ENCODE assay signal across 9 mouse cellular contexts in genomic region chr13:21944592-21944925, GRCm38 (mm10). TPM values are rescaled to one million over a fixed set of nuclear protein-coding genes. Genes with fewer than 3 reads are reported as not detected.
DNase-seq lines count a peak whose midpoint lies in the region; ATAC-seq and TF ChIP-seq lines count a peak whose summit lies in the region.
"Had no signal": no experiment of that assay in that cellular context is flagged by ENCODE, and none has a peak within 500 bp of the region (broad histone marks: within the 10 kb centered on the region; RNA-seq: fewer than 3 reads in every experiment).

No protein-coding gene starts in this region.

- in situ Hi-C loops in Patski (cut with MboI; ENCODE audit: low pct_unique_long_range_greater_than_20kb), result loop anchor here (5.0 to 10.0 kb wide), 3 partner anchors 770 to 1573 kb away; partner anchors contain the start of gene Trim27

- H3K9ac ChIP-seq in heart, embryonic 14.5 days (ENCODE audit: low read length), result peak overlapping the region; percentile 83
- H3K9ac ChIP-seq in hindbrain, embryonic 13.5 days, result peak overlapping the region; percentile 87; the same call in 1 of the 2 replicates
- H3K9ac ChIP-seq in midbrain, embryonic 11.5 days (ENCODE audit: low read length), result peak overlapping the region; percentile 33; the same call in 1 of the 2 replicates

- H3K27ac ChIP-seq in heart, embryonic 14.5 days (replicated peaks in 1 of 2; ENCODE audit: control insufficient read depth in 1 of 2, insufficient read depth in 1 of 2, low read depth in 2 of 2, low read length in 2 of 2), result 0 out of 4 replicates have a peak overlapping the region, but pooled peaks of 1 of the 2 experiments have one; percentile 25
- H3K27ac ChIP-seq in hindbrain, embryonic 13.5 days, result peak overlapping the region; percentile 83
- no peak overlapping the region for H3K27ac ChIP-seq in midbrain, embryonic 11.5 days (ENCODE audit: low read depth, low read length)

- ATAC-seq in heart, embryonic 14.5 days (ENCODE audit: insufficient number of reproducible peaks, insufficient read depth, low FRiP score, low read depth), result no peak
- ATAC-seq in Patski, result peak; percentile 1
- no peak; the same call in 1 of the 2 replicates for ATAC-seq in hindbrain, embryonic 13.5 days (ENCODE audit: low FRiP score)
- ATAC-seq in midbrain, embryonic 11.5 days (ENCODE audit: low FRiP score), result no peak

- H3K36me3 ChIP-seq in heart, embryonic 14.5 days (ENCODE audit: control insufficient read depth, insufficient read depth, low read length), result peaks cover 19% of the 10 kb centered on the region
- peaks cover 13% of the 10 kb centered on the region for H3K36me3 ChIP-seq in hindbrain, embryonic 13.5 days
- peaks cover under 1% of the 10 kb centered on the region; the same call in 1 of the 2 replicates for H3K36me3 ChIP-seq in midbrain, embryonic 11.5 days (ENCODE audit: control insufficient read depth, insufficient read depth, low read length)

- no peaks in the 10 kb centered on the region; a peak in 1 of 4 replicates for H3K4me1 ChIP-seq in heart, embryonic 14.5 days (ENCODE audit: control insufficient read depth in 2 of 2, insufficient read depth in 2 of 2, low read length in 2 of 2)
- H3K4me1 ChIP-seq in hindbrain, embryonic 13.5 days (replicated peaks), result peaks cover 20% of the 10 kb centered on the region
- H3K4me1 ChIP-seq in midbrain, embryonic 11.5 days (ENCODE audit: control insufficient read depth, insufficient read depth, low read length), result peaks cover 13% of the 10 kb centered on the region

- peak overlapping the region; percentile 61 to 70 for H3K4me3 ChIP-seq in heart, embryonic 14.5 days (ENCODE audit: control insufficient read depth in 1 of 2, insufficient read depth in 1 of 2, low read depth in 1 of 2, low read length in 2 of 2)
- peak overlapping the region; percentile 75 for H3K4me3 ChIP-seq in hindbrain, embryonic 13.5 days
- peak overlapping the region; percentile 78 for H3K4me3 ChIP-seq in midbrain, embryonic 11.5 days (ENCODE audit: low read depth, low read length)

- CTCF ChIA-PET in Patski (lab: Charles Lee), result no interaction called here

- TF ChIP-seq CTCF in Patski (IDR thresholded peaks at IDR 0.05), result no peak

- intact Hi-C loops in heart, postnatal 25 days (cut with DNase I), result loop anchor here (10.0 kb wide), 3 partner anchors 780 to 1570 kb away; no protein-coding TSS in a partner anchor

- H3K4me2 ChIP-seq in heart, embryonic 14.5 days (ENCODE audit: low read length), result peak overlapping the region; percentile 84
- H3K4me2 ChIP-seq in hindbrain, embryonic 13.5 days, result peak overlapping the region; percentile 88
- H3K4me2 ChIP-seq in midbrain, embryonic 11.5 days, result peak overlapping the region; percentile 85

- WGBS in heart, embryonic 14.5 days, result 2% methylated on average over 7 of the region's 7 CpGs
- 1% methylated on average over 7 of the region's 7 CpGs for WGBS in hindbrain, embryonic 13.5 days
- WGBS in midbrain, embryonic 11.5 days, result under 1% methylated on average over 7 of the region's 7 CpGs

- POLR2A ChIA-PET in Patski (lab: Charles Lee), result no interaction called here

- no peaks in the 10 kb centered on the region for H3K27me3 ChIP-seq in heart, embryonic 14.5 days (ENCODE audit: control insufficient read depth, insufficient read depth, low read length)
- H3K27me3 ChIP-seq in Patski, result no peaks in the 10 kb centered on the region
- no peaks in the 10 kb centered on the region for H3K27me3 ChIP-seq in hindbrain, embryonic 13.5 days
- H3K27me3 ChIP-seq in midbrain, embryonic 11.5 days (ENCODE audit: control insufficient read depth, insufficient read depth, low read length), result no peaks in the 10 kb centered on the region

- no peak for DNase-seq in heart, postnatal 25 days (ENCODE audit: low spot score)
- no peak for DNase-seq in Patski (ENCODE audit: low read depth, low spot score)
- DNase-seq in midbrain, embryonic 11.5 days (ENCODE audit: low spot score, missing footprints), result no peak
- no peak for DNase-seq in frontal cortex, postnatal 36 days (ENCODE audit: low spot score in 2 of 2)
- DNase-seq in embryo, embryonic 9.5 days (ENCODE audit: extremely low spot score), result no peak
- DNase-seq in yolk sac, embryonic 10.5 days (ENCODE audit: low spot score), result no peak

- H3K9me3 ChIP-seq in heart, embryonic 14.5 days (ENCODE audit: control insufficient read depth, low read length), result no peaks in the 10 kb centered on the region
- no peaks in the 10 kb centered on the region for H3K9me3 ChIP-seq in hindbrain, embryonic 13.5 days
- no peaks in the 10 kb centered on the region for H3K9me3 ChIP-seq in midbrain, embryonic 11.5 days (ENCODE audit: control insufficient read depth, low read length)

RNA-seq across cellular contexts. Expression of gene Zfp184, which starts 0.3 kb away (rescaled TPM):
- polyA plus RNA-seq in heart, embryonic 14.5 days (2014; fragmentation: Nextera tagmentation; extraction: Ambion mirVana), result 6.0 and 7.1 TPM in 2 replicates
- total RNA-seq in heart, postnatal 25 days (2021), result under 1 TPM; 0.56 to 0.68 TPM
- 7.7 TPM for polyA plus RNA-seq in Patski (2021)
- 16.8 and 19.9 TPM in 2 replicates for polyA plus RNA-seq in hindbrain, embryonic 13.5 days (2015; fragmentation: Nextera tagmentation; extraction: Ambion mirVana)
- polyA plus RNA-seq in midbrain, embryonic 11.5 days (2014; fragmentation: Nextera tagmentation; extraction: Ambion mirVana), result 26.7 and 27.9 TPM in 2 replicates

RNA-seq across cellular contexts. Expression of gene Pom121l2, which starts 36.4 kb away (rescaled TPM):
- not detected in 2 replicates for polyA plus RNA-seq in heart, embryonic 14.5 days (2014; fragmentation: Nextera tagmentation; extraction: Ambion mirVana)
- total RNA-seq in heart, postnatal 25 days (2021), result not detected
- polyA plus RNA-seq in Patski (2021), result not detected
- not detected in 2 replicates for polyA plus RNA-seq in hindbrain, embryonic 13.5 days (2015; fragmentation: Nextera tagmentation; extraction: Ambion mirVana)
- not detected in 2 replicates for polyA plus RNA-seq in midbrain, embryonic 11.5 days (2014; fragmentation: Nextera tagmentation; extraction: Ambion mirVana)
- total RNA-seq: gastrocnemius, postnatal 10 days had no signal

Comparison
In these comparisons a context has a peak if more than half of its experiments do, and no peak if none do; other contexts are left out.
1. H3K9ac ChIP-seq: peak in every context shown above with its lines; median percentile 87 in hindbrain, embryonic 13.5 days; 83 in heart, embryonic 14.5 days; 33 in midbrain, embryonic 11.5 days.